Mouse (Mus musculus) c-Kit-positive CD71-positive TER-119-positive erythroid progenitor cells, embryonic 14.5 days (primary cell): Measurements from ENCODE around the gene Anxa6.

Experiments used
- DNase-seq: peaks from one replicate; pipeline ENCODE4 v3.0.0-alpha.2; 2013; ENCODE audit warnings: low spot score

The Anxa6 gene

GRCm38 (mm10) chr11:55033040-55033660 lies at the start of gene Anxa6:
Gene Anxa6 (minus strand): TSS chr11:55033445.
- peak; percentile 67 for DNase-seq

- DNase-seq: no peak
Measured at GRCm38 (mm10) chr11:55081206-55081605, 48.0 kb upstream of the Anxa6 start.

GRCm38 (mm10) chr11:55079180-55079579 lies 45.9 kb upstream of the Anxa6 start:
- no peak for DNase-seq

- no peak for DNase-seq
Measured at GRCm38 (mm10) chr11:55078502-55078901, 45.3 kb upstream of the Anxa6 start.

GRCm38 (mm10) chr11:55077331-55078231 lies 44.3 kb upstream of the Anxa6 start, which contains the start of gene Ccdc69:
Gene Ccdc69 (minus strand): TSS chr11:55078131.
- DNase-seq: no peak

GRCm38 (mm10) chr11:55076234-55076633 lies 43.0 kb upstream of the Anxa6 start:
- no peak for DNase-seq

- DNase-seq: no peak
Measured at GRCm38 (mm10) chr11:55075602-55076001, 42.4 kb upstream of the Anxa6 start.

- no peak for DNase-seq
Measured at GRCm38 (mm10) chr11:55073191-55073590, 39.9 kb upstream of the Anxa6 start.

- DNase-seq: no peak
Measured at GRCm38 (mm10) chr11:55072467-55072866, 39.2 kb upstream of the Anxa6 start.

GRCm38 (mm10) chr11:55071344-55071743 lies 38.1 kb upstream of the Anxa6 start:
- DNase-seq: no peak

- no peak for DNase-seq
Measured at GRCm38 (mm10) chr11:55069023-55069422, 35.8 kb upstream of the Anxa6 start.

- DNase-seq: no peak
Measured at GRCm38 (mm10) chr11:55066921-55067320, 33.7 kb upstream of the Anxa6 start.

- no peak for DNase-seq
Measured at GRCm38 (mm10) chr11:55062856-55063255, 29.6 kb upstream of the Anxa6 start.

GRCm38 (mm10) chr11:55060802-55061201 lies 27.6 kb upstream of the Anxa6 start:
- DNase-seq: no peak

GRCm38 (mm10) chr11:55057511-55057910 lies 24.3 kb upstream of the Anxa6 start:
- DNase-seq: no peak

- no peak for DNase-seq
Measured at GRCm38 (mm10) chr11:55050837-55051510, 17.7 kb upstream of the Anxa6 start.

- DNase-seq: no peak
Measured at GRCm38 (mm10) chr11:55046600-55046999, 13.4 kb upstream of the Anxa6 start.

GRCm38 (mm10) chr11:55041348-55041747 lies 8.1 kb upstream of the Anxa6 start:
- DNase-seq: no peak

GRCm38 (mm10) chr11:55039591-55039990 lies 6.3 kb upstream of the Anxa6 start:
- peak; percentile 31 for DNase-seq

GRCm38 (mm10) chr11:55036601-55037000 lies 3.4 kb upstream of the Anxa6 start:
- DNase-seq: no peak

GRCm38 (mm10) chr11:55032286-55032685 lies 959 bp downstream of the Anxa6 start:
- DNase-seq: no peak

- no peak for DNase-seq
Measured at GRCm38 (mm10) chr11:55031991-55032280, 1.3 kb downstream of the Anxa6 start.
